Mouse (Mus musculus) gastrocnemius, postnatal 4 days (tissue): ENCODE results near the gene Tex13a. TPM values are rescaled to one million over a fixed set of nuclear protein-coding genes. Genes with fewer than 3 reads are reported as not detected.

Experiments used
- DNase-seq, 2 experiments: peaks; one replicate each; pipeline ENCODE4 v3.0.0; 2021 to 2022; ENCODE audit warnings: low spot score in 2 of 2, mixed read lengths in 2 of 2
- long read RNA-seq, 2 experiments: library from polyadenylated mRNA; stranded (forward); transcript quantifications; one replicate each; pipeline ENCODE4 v2.0.0; 2021
- total RNA-seq, 2 experiments: library from RNA; stranded (reverse); gene quantifications; 2 replicates each; pipeline ENCODE4 v1.2.3; 2021

Tex13a gene
- not detected for total RNA-seq
- long read RNA-seq, experiment 1, result 0 reads
- long read RNA-seq, experiment 2, result 0 reads

GRCm38 (mm10) chrX:138209480-138209879 lies at the start of gene Tex13a:
Gene Tex13a, minus strand, starts transcription at chrX:138209580.
- DNase-seq, result no peak

GRCm38 (mm10) chrX:138234626-138235025 lies 25.2 kb upstream of the Tex13a start:
- DNase-seq, result no peak

- DNase-seq, result no peak
Observed at GRCm38 (mm10) chrX:138170146-138170545, 39.2 kb downstream of the Tex13a start.
